Mouse (Mus musculus) adrenal gland, postnatal 36 days (tissue): ENCODE results near the gene Hist2h2ab. TPM values are rescaled to one million over a fixed set of nuclear protein-coding genes. Genes with fewer than 3 reads are reported as not detected.
"Not testable (repeated sequence)": the region's sequence is repeated elsewhere in the genome, so short reads cannot be mapped to it uniquely, and the experiment has no call there.

Experiments used
- DNase-seq, 2 experiments: peaks; one replicate each; pipeline ENCODE4 v3.0.0; 2021; ENCODE audit warnings: mixed read lengths in 1 of 2
- microRNA-seq: library from miRNA; unstranded; fragments of <30 nt; microRNA quantifications from one replicate; pipeline ENCODE4 v1.2.0, GENCODE M21; 2021
- total RNA-seq, 2 experiments: library from RNA; stranded (reverse); gene quantifications; 2 replicates each; pipeline ENCODE4 v1.2.3; 2021

Hist2h2ab gene
- total RNA-seq, 2 experiments from 2014 or later = 7.1 to 8.0 TPM

- DNase-seq = peak; percentile 88 to 90
These were observed 42.7 kb downstream of the Hist2h2ab start for GRCm38 (mm10) chr3:96262216-96262875.

- peak; percentile 93 for DNase-seq
These were observed 43.4 kb downstream of the Hist2h2ab start, which contains the start of gene Hist2h4 for GRCm38 (mm10) chr3:96262979-96263550. Gene Hist2h4, minus strand, starts transcription at chr3:96263311.

DNA sequence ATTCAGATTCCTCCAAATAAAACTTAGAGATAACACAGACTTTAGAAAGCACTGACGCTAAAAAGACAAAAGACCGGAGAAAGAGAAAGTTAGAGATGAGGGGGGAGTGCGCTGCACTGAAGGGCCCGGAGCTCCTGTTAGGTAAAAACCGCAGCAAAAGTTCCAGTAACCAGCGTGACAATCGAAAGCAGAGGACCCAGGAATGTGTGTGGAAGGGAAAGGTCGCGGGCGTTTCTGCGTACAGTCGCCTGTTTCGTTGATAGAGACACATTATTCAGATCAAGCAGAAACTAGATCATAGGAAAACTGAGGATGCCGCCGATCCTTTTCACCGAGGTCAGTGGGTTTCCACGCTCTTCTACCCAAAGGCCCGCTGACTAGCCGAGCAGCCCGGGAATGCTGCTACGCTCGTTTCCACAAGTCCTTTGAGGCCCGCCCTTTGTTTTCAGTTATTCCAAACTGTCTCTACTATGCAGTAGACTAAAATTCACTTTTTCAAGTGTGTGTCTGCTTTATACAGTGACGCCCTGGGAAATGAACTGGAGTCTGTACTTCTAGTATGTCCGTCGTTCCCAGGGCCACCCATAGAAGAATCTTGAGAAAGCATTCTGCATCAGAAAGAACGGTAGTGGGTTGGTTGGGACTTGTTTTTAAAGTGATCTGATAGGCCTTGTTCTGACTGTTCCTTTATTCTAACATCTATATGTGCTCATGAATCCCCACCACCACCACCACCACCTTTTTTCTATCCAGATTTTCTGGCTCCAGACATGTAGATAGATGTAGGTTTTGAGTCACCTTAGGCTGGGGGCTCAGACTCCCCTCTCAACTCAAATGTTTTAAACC is 44.1 kb downstream of the Hist2h2ab start:
- peak; percentile 49 to 59 for DNase-seq

DNA sequence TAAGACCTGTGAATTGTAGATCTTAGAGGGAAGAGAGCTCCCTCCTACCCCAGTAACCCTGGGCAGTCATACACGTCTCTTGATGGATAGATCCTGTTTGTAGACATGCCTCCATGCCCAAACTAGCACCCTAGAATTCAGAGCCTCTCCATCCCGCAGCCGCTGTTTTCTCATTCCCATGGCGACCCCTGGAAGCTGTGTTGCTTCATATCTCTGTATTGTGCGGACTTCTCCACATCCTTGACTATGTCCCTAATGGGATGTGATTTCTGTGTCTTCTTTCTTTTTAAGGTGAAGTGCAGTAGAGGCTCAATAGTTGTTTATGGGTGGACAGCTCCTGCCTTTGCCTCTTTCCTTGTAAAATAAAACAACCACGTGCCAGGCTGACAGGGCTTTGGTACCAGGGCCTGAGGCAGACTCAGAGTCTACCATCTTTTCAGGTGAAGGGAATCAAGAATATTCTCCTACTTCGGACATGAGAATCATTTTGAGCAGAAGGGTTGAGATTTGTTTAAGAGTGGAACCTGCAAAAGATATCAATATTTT is 44.8 kb downstream of the Hist2h2ab start:
- no peak for DNase-seq

GRCm38 (mm10) chr3:96266132-96266710 is 46.6 kb downstream of the Hist2h2ab start:
- DNase-seq = no peak

GRCm38 (mm10) chr3:96267541-96267940 is 47.9 kb downstream of the Hist2h2ab start:
- no peak for DNase-seq

DNA sequence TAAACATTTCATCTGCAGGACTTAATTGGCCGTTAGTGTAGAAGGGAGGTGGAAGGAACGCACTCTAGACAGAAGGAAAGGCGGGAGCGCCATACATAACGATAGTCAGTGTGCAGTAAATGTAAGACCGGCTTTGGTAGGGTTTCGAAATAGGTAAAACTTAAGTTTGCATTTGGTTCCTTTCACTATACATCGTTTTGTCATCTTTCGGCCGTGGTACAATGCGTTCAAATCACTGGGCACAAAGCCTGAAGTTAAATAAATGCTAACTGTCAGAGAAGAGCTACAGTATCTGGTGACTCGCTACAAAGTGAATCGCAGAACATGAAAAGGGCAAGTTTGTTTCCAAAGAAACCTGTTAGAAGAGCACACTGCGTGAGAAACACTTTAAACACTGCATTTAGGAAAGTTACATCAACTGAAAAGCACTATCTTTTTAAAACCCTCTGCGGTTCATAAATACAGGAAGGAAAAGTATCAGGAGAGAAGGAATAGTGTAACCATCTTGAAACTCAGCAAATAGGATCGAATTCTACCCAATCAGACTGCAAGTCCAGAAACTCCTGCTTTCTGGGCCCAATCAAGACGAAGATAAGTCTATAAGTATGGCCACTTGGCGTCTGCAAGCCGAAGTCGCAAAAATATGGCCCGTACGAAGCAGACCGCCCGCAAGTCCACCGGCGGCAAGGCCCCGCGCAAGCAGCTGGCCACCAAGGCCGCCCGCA is 48.5 kb downstream of the Hist2h2ab start, which contains the start of gene Hist2h3b:
TSS of gene Hist2h3b (plus strand) at position 604 of the 725 bp plus-strand sequence.
- peak; percentile 80 to 84 for DNase-seq

DNA sequence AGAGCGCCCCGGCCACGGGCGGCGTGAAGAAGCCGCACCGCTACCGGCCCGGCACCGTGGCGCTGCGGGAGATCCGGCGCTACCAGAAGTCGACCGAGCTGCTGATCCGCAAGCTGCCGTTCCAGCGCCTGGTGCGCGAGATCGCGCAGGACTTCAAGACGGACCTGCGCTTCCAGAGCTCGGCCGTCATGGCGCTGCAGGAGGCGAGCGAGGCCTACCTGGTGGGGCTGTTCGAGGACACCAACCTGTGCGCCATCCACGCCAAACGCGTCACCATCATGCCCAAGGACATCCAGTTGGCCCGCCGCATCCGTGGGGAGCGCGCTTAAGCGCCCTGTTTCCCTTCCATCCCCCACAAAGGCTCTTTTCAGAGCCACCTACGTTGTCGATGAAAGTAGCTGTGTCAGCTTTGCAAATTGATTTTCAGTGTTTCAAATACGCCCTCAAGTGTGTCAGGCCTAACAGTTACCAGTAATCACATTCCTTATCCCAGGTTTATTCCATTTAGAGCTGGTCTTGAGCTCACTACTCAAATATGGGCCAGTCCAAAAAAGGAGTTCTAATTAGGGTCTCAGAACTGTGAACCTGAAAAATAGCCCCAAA is 49.2 kb downstream of the Hist2h2ab start:
- DNase-seq = not testable (repeated sequence)

Small RNA genes lying within 50 kb of the gene (microRNA-seq; reads per million reads assigned to microRNA genes)
- not detected for gene Gm44492
- not detected for gene Gm47311
- not detected for gene Gm47313

Other genes starting within 250 kb of the Hist2h2ab start
- 10 to 100 TPM; 18.5 to 29.8 TPM for gene Plekho1, start 223.9 kb upstream of the Hist2h2ab start, total RNA-seq
- gene Vps45, start 161.4 kb upstream of the Hist2h2ab start, total RNA-seq = 10 to 100 TPM; 30.6 to 34.7 TPM
- 10 to 100 TPM; 34.5 to 39.3 TPM for gene Otud7b, start 115.3 kb upstream of the Hist2h2ab start, total RNA-seq
- 10 to 100 TPM; 15.6 to 31.5 TPM for gene Mtmr11, start 57.9 kb upstream of the Hist2h2ab start, total RNA-seq
- 10 to 100 TPM; 53.6 to 57.9 TPM for gene Sf3b4, start 47.5 kb upstream of the Hist2h2ab start, total RNA-seq
- gene Sv2a, start 38.7 kb upstream of the Hist2h2ab start, total RNA-seq = 1 to 10 TPM; 5.5 to 7.5 TPM
- gene Bola1, start 156 bp upstream of the Hist2h2ab start, total RNA-seq = 10 to 100 TPM; 26.8 to 41.2 TPM
- 10 to 100 TPM; 60.6 to 68.7 TPM for gene Hist2h2ac, start 1.0 kb downstream of the Hist2h2ab start, total RNA-seq
- 10 to 100 TPM; 16.3 to 17.9 TPM for gene Hist2h2be, start 1.3 kb downstream of the Hist2h2ab start, total RNA-seq
- 10 to 100 TPM; 23.8 to 30.2 TPM for gene Hist2h3c2, start 19.3 kb downstream of the Hist2h2ab start, total RNA-seq
- 100 to 1,000 TPM; 495 to 593 TPM for gene Hist2h2aa2, start 20.4 kb downstream of the Hist2h2ab start, total RNA-seq
- 10 to 100 TPM in 1 of 2 experiments, 1 to 10 TPM in 1; 2.9 to 13.5 TPM for gene Hist2h2aa1, start 25.6 kb downstream of the Hist2h2ab start, total RNA-seq
- not detected for gene Hist2h3c1, start 26.8 kb downstream of the Hist2h2ab start, total RNA-seq
- gene Hist2h4, start 43.4 kb downstream of the Hist2h2ab start, total RNA-seq = 10 to 100 TPM; 25.0 to 26.7 TPM
- gene Hist2h3b, start 48.8 kb downstream of the Hist2h2ab start, total RNA-seq = 100 to 1,000 TPM in 1 of 2 experiments, 10 to 100 TPM in 1; 100.0 to 108 TPM
- gene Hist2h2bb, start 49.9 kb downstream of the Hist2h2ab start, total RNA-seq = 100 to 1,000 TPM; 103 to 116 TPM
- 1 to 10 TPM; 1.7 to 1.9 TPM for gene Fcgr1, start 74.1 kb downstream of the Hist2h2ab start, total RNA-seq
- not detected for gene BC107364, start 232.4 kb downstream of the Hist2h2ab start, total RNA-seq